Mouse (Mus musculus): ENCODE measurements around the gene Zbtb9.

Zbtb9 gene

DNA sequence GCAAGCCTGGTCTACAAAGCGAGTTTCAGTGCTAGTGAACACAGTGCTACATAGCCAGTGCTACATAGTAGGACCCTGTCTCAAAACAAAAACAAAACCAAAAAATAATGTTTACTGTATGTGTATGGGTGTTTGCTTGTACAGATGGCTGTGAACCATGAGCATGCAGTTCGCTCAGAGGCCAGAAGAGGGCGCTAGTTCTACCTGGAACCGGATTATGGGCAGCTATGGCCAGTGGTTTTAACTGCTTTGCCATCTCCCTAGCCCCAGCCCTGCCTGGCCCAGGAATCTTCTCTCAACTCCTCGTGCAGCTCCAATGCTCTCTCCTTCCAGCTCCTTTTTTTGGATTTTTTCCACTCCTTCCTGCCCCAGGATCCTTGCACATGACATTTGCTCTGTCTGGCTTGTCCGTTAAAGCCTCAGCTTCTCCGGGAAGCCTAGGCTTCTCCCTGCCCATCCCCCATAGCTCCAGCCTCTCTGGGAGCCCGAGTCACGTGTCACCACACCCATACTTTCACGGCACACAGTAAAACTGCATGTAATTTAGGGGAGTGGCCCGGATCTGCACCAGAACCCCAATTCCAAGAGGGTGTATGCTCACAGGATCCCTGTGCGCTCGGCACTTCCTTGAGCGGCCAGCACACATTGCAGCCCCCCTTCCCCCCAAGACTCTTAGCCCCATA lies 74.9 kb downstream of the Zbtb9 start:
- no peak for DNase-seq

DNA sequence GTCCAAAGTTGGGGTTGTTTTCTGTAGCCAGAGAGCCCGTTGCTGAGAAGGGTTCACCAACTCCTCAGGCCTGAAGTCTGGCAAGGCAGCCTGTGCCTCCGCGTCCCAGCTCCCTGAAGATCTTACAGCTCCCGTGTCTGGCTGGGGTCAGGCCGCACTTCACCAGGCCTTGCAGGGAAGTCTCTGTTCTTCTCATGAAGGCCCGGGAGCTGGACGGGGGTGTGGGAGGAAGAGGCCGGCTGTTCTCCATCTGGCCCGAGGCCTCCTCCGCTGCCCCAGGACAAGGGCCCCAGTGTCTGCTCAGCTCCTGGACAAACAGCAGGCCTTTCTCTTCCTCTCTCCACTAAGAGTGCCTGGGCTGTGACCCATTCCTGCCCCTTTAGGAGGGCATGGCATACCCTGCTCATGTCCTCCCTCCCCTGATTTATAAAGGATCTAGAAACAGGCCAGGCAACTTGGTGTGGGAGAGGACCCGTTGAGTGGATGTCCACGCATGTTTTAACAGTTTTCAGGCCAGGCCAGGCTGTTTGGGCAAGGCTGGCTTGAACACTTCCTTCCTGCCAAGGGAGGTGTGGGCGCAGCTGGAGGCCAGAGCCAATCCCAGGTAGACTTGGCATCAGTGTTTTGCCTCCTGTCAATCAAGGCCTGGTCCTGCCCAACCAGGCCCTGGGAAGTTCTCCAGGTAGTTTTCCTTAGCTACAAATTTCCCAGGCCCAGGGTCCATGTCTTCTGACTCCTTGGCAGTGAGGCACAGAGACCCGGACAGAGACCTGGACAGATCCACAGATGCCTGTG lies 75.7 kb downstream of the Zbtb9 start:
- no peak for DNase-seq

DNA sequence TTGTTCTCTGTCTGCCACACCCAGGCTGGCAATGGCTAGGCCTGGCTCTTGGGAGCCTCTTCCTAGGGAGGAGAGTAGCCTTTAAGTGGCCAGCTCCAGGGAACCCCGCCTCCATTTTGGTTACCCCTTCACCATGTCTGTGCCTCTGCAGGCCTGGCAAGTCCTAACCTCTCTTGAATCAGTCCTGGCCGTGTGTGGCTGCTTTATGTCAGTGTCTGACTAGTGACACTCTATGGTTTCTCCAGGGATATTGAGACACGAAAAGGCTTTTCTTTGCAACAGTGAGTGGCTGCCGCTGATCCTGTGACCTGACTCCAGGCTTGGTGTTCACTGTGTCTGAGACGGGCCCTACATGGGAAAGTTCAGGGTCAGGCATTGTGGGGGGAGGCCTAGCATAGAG lies 77.9 kb downstream of the Zbtb9 start:
- DNase-seq = no peak

DNA sequence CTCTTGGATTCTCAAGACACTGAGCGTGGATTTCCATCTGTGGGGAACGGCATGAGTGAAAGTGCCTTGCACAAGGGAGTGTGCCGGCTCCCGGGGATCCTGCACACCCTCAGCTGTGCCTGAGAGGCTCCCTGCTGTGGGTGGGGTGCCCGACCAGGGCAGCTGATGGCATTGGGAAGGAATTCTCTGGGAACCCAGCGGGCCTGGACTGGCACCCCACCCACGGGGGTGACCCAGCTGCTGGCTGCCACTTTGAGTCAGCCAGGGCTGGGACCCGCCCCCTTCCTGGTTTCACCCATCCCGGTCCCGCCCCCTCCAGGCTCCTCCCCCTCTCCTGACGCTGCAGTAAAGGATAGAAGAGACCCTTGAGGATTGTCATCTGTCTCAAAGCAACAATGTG lies 78.5 kb downstream of the Zbtb9 start:
- DNase-seq = no peak

DNA sequence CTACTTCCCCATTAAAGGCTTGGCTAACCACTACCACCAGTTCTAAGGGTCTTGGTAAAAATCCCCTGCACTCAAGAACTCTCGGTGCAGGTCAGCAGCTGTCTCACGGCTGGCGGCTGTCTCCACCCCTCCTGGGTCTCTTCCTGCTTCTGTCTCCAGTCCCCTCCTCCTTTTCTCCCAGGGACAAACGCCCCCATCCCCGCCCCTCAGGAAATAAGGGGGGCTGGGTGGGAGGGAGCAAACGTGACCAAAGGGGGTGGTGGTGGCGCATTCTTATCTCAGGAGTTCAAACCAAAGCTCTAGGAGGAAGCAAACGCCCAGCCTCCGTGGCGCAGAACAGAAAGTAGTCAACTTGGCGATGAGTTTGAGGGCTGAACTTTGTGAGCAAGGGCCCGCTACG lies 83.2 kb downstream of the Zbtb9 start:
- peak; percentile 29 for DNase-seq

DNA sequence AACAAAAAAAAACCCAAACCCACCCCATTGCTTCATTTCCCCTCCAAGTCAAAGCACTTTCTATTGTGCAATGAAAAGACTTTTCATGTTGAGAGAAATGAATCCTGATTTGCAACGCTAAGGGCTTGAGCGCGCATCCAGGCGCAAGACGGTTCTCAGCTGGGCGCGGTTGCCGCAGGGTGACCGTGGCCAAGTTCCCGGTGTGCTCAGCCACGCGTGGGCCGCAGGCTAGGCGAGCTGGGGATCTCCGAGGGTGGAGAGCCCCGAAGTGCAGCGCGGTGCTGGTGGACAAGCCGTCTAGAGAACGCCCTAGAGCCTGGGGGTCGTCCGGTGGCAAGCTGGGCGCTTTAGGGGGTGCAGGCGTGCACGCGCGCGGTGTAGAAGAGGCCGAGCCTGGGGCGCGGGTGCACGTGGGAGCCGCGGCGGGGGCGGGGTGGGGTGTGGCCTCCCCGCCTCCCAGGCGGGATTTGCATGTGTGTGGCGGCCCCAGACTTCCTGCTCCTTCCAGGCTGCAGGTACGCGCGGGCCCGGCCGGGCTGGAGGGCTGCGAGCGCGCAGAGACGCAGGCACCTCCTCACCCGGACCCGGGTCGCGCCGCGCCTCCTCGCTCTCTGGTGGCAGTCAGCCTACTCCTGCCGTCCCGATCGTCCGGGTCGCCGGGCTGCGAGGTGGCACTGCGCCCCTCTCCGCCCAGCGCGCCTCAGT lies 84.0 kb downstream of the Zbtb9 start, which contains the start of gene Itpr3:
Itpr3 (plus strand) TSS at position 493 of the 705 bp plus-strand sequence.
- DNase-seq = peak; percentile 24

DNA sequence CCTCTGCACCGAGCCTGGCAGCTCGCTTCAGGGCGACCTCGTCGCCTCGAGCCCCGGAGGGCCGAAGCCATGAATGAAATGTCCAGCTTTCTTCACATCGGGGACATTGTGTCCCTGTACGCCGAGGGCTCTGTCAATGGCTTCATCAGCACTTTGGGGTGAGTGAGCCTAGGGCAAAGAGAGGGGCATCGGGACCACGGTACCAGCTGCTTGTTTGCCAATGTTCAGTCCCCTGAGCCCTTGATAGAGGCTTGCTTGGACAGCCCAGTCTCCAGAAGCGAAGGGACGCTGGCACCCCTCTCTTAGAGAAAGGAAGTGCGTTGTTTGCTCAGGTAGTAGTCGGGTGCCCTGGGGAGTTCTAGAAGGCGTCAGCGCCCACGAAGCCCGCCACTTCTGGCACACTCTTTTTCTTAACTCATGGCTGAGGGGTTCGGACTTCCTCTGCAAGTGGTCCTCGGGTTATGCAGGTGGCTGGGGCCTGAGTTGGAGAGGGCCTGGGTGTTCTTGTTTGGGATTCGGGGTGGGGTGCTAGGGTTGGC lies 84.6 kb downstream of the Zbtb9 start:
- DNase-seq = no peak

Measured in layer of hippocampus, adult 9-11 months (tissue).